Mouse (Mus musculus) induced T-regulatory cell, adult 2 months (primary cell): ENCODE data around the gene Thumpd3.

Experiments
- DNase-seq: peaks from one replicate; pipeline ENCODE4 v3.0.0-alpha.2; 2012; ENCODE audit warnings: low read depth

The Thumpd3 gene

GRCm38 (mm10) chr6:113046041-113046975, at the start of gene Thumpd3:
Thumpd3 (plus strand) TSS chr6:113046225.
- DNase-seq: peak; percentile 98

GRCm38 (mm10) chr6:112999199-112999598, 46.8 kb upstream of the Thumpd3 start:
- DNase-seq: no peak

DNA sequence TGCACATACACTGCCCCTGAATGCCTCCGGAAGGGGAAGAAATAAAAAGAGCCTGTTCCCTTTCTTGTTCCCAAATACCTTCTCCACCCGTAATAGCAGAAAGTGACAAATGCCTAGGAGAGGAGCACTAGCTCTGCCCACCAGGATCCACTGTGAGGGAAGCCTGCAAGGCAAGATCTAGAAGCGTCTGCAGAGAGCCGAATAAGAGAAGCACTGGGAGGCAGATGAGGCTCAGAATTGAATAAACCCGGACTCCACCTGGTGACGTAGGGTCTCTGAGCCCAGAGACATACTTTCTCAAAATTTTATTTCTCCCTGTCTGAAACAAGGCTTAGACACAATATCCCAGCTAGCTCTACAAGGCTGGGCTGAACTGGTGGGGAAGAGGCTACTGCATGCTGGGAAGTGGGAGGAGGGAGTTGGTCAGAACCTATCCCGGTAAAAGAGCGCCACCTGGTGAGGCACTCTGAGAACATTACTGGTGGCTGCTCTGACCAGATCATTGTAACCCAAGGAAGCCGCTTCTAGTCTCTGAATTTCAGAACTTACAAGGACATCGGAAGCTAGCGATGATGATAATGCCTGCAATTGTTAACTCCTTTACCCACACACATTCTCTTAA, 45.2 kb upstream of the Thumpd3 start:
- peak; percentile 77 for DNase-seq

DNA sequence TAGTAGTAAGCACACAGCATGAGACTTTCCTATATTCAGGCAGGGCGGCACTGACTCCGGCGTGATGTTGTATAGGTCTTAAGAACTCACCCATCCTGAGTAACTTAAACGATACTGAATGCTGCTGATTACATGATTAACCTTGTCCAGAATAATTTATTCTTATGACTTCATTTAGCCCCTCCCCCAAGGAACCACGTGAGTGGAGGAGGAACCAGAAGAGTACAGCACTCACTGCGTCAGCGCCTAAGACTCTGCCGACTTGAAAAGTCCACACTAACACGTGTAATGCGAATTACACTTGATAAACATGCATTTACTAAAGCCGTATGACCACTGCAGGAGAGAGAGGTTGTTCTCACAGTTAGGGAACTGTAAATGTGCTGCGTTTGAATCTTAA, 44.3 kb upstream of the Thumpd3 start:
- peak; percentile 32 for DNase-seq

- no peak for DNase-seq
Measured at GRCm38 (mm10) chr6:113003313-113004111, 42.5 kb upstream of the Thumpd3 start.

DNA sequence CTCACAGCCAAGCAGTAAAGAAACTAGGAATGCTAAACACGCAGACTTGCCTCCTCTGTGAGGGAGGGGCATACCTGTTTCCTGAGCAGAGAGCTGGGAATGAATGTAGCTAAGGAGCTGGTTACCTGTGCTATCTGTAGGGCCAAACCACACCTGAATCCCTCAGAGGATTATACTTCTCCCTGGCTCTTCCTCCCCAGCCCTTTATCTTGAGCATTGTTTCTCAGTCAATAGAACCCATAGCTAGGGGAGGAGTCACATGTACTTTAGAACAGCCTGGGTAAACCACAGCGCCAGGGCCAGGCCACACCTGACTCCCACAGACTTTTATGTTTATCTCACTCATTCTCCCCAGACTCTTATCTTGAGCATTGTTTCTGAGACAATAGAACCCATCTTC, 39.2 kb upstream of the Thumpd3 start:
- DNase-seq: peak; percentile 7

DNA sequence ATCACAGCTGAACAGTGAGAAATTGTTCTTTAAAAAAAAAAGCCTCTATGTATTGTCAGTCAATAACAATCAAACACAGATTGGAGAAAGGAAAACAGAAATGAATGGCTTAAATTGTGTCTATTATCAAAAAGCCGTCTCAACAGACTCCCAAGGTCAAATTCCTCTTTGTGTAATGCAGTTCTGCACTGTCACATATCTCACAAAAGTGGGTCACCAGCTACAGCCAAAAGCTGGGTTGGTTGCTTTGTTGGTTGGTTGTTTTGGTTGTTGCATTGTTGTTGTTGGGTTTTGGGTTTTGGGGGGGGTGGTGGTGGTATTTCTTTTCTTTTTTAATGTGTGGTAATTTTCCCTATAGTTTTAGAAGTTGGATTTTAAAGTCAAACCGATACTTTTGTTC, 34.1 kb upstream of the Thumpd3 start:
- no peak for DNase-seq

GRCm38 (mm10) chr6:113012495-113012941, 33.5 kb upstream of the Thumpd3 start:
- DNase-seq: no peak

- no peak for DNase-seq
Measured at GRCm38 (mm10) chr6:113013550-113013949, 32.5 kb upstream of the Thumpd3 start.

GRCm38 (mm10) chr6:113017500-113018047, 28.5 kb upstream of the Thumpd3 start:
- DNase-seq: no peak

- DNase-seq: no peak
Measured at GRCm38 (mm10) chr6:113018139-113018538, 27.9 kb upstream of the Thumpd3 start.

DNA sequence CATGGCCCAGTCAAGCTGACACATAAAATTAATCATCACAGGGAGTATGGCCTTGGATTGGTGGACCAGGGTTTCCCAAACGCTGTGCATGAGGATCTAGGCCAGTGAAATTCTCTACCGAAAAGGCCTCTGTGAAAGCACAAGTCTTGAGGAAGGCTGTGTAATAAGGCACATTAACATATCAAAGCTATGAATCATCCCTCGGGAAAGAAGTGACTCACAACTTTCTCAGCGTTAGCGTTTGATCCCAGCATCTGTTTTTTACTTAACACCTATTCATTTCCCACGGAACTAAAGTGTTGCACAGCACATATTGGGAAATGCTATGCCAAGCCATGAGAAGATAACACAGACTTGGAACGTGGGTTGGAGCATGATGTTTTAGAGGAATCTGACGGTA, 21.2 kb upstream of the Thumpd3 start:
- DNase-seq: no peak

DNA sequence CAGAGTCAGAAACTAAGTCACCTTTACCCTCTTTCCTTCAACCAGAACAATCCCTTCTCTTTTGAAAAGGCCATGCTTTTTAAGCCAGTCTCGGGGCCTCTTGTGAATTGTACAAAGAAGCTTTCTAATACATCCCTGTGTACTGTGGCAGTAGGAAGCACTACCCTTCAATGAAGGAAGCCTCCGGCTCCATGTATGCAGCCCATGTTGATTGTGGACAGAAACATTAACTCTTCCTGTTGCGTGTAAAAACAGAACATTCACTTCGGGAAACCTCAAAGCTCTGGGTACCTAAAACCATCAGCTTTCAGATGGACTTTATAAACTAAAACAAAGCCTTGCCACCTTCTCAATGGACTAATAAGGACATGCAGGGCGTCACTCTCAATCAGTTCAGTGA, 20.3 kb upstream of the Thumpd3 start:
- DNase-seq: no peak

DNA sequence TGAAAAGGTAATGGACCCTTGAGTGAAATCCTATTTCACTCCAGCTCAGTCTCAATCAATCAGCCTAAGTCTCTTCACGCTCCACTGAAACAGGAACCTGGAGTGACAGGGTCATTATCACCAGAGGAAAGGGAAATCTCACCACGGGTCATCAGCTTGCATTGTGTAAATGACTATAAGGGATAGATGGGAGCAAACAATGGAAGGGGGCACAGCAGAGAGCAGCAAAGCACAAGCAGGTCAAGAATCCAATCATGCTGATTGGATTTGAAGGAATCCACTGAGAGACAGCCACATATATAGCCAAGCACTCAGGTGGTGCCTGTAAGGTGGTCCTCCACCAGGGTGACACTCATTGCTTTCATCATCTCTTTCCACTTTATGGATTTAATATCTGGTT, 18.6 kb upstream of the Thumpd3 start:
- DNase-seq: no peak

- DNase-seq: no peak
Measured at GRCm38 (mm10) chr6:113029006-113029405, 17.0 kb upstream of the Thumpd3 start.

DNA sequence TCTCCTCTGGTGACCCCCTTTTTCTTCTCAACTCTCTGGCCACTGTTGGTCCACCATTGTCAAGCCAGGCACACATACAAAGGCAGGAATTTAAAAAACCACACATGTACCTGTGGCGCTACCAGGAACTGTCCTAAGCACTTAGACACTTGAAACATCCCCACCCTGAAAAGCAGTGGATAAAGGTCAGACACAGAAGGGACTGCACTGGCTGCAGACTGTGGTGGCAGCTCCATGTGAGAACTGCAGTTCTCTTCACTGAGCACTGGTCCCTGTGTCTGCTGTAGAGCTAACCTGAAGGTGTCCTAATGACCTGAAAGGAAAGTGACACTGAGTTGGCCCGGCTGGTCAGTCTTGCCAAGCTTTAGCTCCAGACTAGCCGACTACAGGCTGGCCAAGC, 15.5 kb upstream of the Thumpd3 start:
- DNase-seq: no peak

GRCm38 (mm10) chr6:113030970-113031660, 14.9 kb upstream of the Thumpd3 start:
- no peak for DNase-seq

DNA sequence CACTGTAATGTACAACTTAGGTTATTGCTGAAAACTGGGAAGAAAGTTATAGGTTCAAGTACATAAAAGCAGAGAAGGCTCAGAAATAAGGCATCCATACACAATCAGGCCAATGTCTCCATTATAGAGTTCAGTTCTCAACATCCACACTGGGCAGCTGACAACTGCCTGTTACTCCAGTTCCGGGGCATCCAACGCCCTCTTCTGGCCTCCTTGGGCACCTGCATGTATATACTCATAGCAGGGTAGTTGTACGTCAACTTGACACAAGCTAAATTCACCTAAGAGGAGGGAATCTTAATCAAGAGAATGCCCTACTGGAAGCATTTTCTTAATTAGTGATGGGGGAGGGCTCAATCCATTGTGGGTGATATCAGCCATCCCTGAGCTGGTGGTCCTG, 13.9 kb upstream of the Thumpd3 start:
- DNase-seq: no peak

DNA sequence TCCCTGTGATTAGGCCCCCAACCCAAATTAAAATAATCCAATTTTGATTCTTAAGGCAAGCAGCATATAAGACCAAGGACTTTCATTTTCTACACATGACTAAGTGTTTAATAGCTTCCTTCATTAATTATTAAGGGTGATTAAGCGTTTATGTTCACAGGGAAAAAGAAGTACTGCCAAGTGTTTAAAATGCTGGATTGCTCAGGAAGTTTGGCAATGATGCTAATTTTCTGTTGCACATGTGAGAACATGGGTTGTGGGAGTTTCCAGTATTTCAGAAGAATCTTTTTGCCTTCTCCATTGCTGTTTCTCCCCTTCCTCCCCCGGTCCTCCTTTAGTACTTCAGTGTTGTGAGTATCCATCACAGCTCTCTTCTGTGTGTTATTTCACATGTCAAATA, 12.8 kb upstream of the Thumpd3 start:
- DNase-seq: no peak

DNA sequence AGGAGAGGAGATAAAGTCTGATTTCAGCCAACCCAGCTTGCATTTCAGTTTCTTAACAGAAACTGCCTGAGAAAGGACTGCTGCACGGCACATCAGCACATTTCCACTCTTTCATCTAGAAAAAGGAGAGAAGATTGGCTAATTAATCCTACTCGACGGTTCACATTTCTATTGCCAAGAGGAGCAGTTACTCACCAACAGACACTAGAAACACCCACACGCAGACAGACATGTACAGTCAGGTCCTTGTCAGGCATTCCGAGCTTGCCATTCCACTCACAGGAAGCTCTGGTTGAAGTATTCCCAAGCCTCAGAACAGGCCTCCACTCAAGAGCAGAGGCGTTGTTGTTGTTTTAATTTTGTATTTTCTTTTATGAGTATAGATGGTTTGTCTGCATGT, 11.6 kb upstream of the Thumpd3 start:
- DNase-seq: no peak

DNA sequence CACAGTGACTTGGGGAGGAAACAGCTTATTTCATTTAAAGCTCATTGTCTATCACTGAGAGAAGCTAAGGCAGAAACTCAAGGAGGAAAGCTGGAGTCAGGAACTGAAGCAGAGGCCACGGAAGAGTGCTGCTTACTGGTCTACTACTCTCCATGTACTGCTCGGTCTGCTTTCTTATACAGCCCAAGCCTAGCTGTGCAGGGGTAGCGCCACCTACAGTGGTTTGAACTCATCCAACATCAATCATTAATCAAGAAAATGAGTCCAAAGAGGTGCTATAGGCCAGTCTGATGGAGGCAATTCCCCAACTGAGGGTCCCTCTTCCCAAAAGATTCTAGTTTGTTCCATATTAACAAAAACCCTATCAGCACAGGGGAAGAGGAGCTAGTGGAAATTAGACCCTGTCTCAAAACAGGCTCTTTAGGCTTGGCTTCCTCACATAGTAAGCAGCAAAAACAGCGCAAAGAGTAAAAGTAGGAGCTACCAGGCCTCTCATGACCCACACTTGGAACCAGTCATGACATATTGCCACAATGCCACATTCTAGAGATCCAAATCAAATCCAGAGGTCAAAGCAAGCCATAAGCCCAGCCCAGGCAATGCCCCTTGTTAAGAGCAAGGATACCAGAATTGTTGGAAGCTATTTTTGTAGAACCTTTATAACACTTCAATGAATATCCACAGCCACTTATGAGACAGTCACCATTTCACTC, 9.4 kb upstream of the Thumpd3 start:
- no peak for DNase-seq
